In genomic region chr1:85651770-85652275, GRCm38 (mm10) we compare ENCODE assay signal across 7 mouse cellular contexts. TPM values are rescaled to one million over a fixed set of nuclear protein-coding genes. Genes with fewer than 3 reads are reported as not detected.
DNase-seq lines count a peak whose midpoint lies in the region.
"Not testable (repeated sequence)": the region's sequence is repeated elsewhere in the genome, so short reads cannot be mapped to it uniquely, and the experiment has no call there.

No protein-coding gene starts in this region.

- intact Hi-C loops in gastrocnemius, postnatal 14 days (cut with DNase I; ENCODE audit: low total_unique reads), result not testable (repeated sequence)

- DNase-seq in adipocyte (ENCODE audit: low spot score), result peak; percentile 10
- DNase-seq in cerebellum, postnatal 14 days, result peak; percentile 90 to 94
- peak; percentile 8 for DNase-seq in gastrocnemius, postnatal 14 days
- peak; percentile 16 for DNase-seq in kidney, adult 18-20 months
- DNase-seq in layer of hippocampus, adult 9-11 months, result peak; percentile 8
- DNase-seq in lung, postnatal 10 days, result peak; percentile 35
- peak; percentile 11 for DNase-seq in right cerebral cortex, postnatal 14 days

RNA-seq across cellular contexts. Expression of gene Sp100, which starts 2.0 kb away (rescaled TPM):
- total RNA-seq in gastrocnemius, postnatal 14 days (2021), result 1 to 10 TPM; 3.7 to 4.6 TPM

RNA-seq across cellular contexts. Expression of gene Sp140, which starts 51.6 kb away (rescaled TPM):
- 1 to 10 TPM in 1 of 2 experiments, under 1 TPM in 1; 0.58 to 1.2 TPM for total RNA-seq in gastrocnemius, postnatal 14 days (2021)

RNA-seq across cellular contexts. Expression of gene Sp110, which starts 53.2 kb away (rescaled TPM):
- under 1 TPM; 0.49 to 0.84 TPM for total RNA-seq in gastrocnemius, postnatal 14 days (2021)

Comparison
In these comparisons a context has a peak if more than half of its experiments do, and no peak if none do; other contexts are left out.
1. Peak in every context shown above with its lines: DNase-seq.
2. DNase-seq: peak in every context shown above with its lines; median percentile 92 in cerebellum, postnatal 14 days; 35 in lung, postnatal 10 days; 16 in kidney, adult 18-20 months; 11 in right cerebral cortex, postnatal 14 days; 10 in adipocyte; 8 in gastrocnemius, postnatal 14 days; 8 in layer of hippocampus, adult 9-11 months.